Mouse (Mus musculus) bone marrow, adult 2 months (tissue): ENCODE results near the gene Dnaja3.

Experiments
- CTCF ChIP-seq: fragments of 200-500 bp; IDR thresholded peaks from 2 replicates; pipeline ENCODE4 v1.5.1; 2011; ENCODE audit warnings: low read length, control low read depth; ENCODE audit not compliant: control insufficient read depth, insufficient read depth
- POLR2A ChIP-seq: fragments of 200-500 bp; IDR thresholded peaks from 2 replicates; pipeline ENCODE4 v1.6.1; 2011; ENCODE audit warnings: low read depth, mild to moderate bottlenecking, control low read depth, low read length, borderline replicate concordance; ENCODE audit not compliant: control insufficient read depth

GRCm38 (mm10) chr16:4643670-4644419 is 4.1 kb downstream of the Dnaja3 start:
- TF ChIP-seq CTCF (no peak), POLR2A (no peak)
